Mouse (Mus musculus) CH12F3 (cell line): ENCODE measurements around the gene Tiparp.

Experiments used
- in situ Hi-C: fragments of 300-500 bp; cut with MboI; formaldehyde crosslinking; loops from 2 replicates; pipeline ENCODE4 v1.14.3; 2020; ENCODE audit warnings: low sequenced_read_pairs

Tiparp gene

GRCm38 (mm10) chr3:65577602-65578001, 49.4 kb downstream of the Tiparp start:
- in situ Hi-C loops, result no loop called here

DNA sequence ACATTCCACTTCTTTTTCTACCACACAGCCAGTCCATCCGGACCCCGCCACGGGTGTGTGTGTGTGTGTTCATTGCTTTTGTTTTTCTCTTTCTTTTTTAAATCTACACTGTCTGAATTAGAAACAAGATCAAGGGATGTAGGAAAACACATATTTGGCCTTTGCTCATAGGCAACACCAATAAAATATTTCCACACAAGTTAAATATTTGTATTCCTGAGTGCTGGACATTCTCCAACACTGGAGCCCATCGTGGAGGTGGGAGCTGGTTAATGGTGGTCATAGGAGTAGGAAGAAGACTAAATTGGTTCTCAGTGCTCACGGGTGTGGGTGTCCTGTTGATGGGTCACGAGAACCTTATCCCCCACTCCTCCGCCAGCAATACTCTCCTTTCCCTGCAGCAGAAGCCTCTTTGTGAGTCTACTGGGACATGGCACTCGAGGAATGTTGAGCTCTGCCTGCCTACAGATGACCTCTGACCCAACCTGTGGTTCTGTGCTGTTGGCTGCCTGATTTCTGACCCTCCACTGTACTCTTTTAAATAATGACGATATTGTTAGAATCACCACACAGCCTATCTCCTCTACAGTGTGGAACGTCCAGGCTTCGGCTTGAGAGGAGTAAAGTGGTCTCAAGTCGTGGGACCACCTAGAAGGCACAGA, 51.2 kb downstream of the Tiparp start:
- in situ Hi-C loops, result no loop called here

DNA sequence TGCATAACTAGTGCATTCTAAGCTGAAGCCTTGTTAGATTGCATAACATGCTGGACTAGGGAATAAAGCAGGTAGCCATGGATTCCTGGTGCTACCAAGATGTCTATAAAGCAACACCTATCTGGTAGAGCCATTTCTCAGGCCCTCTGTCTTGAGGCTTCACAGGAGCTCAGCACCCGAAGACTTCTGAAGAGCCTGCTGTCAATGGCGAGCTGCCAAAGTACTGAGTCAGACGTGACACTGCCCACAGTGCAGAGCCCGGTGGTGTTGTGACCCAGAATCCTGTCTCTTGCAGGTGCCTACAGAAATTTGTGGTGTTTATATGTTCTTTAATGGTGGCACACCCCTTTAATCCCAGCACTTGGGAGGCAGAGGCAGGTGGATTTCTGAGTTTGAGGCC, 53.4 kb downstream of the Tiparp start:
- in situ Hi-C loops, result no loop called here

- in situ Hi-C loops, result no loop called here
Observed at GRCm38 (mm10) chr3:65584329-65584728, 56.1 kb downstream of the Tiparp start.

DNA sequence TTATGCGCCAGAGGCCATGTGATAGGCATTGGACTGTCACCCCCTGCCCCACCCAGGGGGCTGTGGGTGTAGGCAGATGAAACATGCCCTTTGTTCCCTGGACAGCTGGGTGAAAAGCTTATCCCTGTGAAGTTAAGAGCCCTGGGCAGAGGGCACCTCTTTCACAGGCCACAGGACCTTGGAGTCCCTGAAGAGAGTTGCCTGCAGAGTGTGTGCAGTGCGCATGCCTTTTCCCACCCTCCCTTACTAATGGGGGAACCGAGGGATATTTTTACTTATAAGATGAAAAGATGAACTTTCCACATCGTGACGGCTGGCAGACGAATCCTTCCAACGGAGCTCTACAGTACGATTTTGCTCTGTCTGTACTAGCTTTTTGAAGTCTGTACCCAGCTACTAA, 57.1 kb downstream of the Tiparp start:
- in situ Hi-C loops, result no loop called here

DNA sequence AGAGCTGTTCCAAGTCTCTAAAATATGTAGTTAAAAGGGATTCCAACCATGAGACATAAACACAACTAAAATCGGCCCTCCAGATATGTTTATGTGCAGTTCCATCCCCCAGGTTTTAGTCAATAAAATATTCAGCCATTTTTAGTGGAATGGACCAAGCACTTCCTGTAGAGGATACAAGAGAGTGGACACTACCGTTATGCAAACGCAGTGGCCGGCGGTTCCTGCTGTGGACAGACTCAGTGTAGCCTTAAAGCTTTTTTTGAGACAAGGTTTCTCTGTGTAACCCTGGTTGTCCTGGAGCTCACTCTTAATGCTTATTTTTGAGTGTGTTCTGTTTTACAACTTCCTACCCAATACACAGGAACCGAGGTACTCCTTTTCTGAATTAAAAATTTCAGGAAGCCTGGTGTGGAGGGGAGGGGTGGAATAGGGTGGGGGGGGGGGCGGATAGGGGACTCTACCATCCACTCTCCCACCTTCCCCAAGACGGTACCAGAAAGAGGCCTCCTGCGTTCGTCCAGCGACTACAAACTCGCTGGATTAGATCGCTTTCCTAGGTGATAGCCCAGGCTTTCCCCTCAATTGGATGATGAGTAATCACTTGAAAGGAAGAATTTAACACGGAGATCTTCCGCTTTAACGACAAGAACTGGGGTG, 57.7 kb downstream of the Tiparp start:
- in situ Hi-C loops, result no loop called here

DNA sequence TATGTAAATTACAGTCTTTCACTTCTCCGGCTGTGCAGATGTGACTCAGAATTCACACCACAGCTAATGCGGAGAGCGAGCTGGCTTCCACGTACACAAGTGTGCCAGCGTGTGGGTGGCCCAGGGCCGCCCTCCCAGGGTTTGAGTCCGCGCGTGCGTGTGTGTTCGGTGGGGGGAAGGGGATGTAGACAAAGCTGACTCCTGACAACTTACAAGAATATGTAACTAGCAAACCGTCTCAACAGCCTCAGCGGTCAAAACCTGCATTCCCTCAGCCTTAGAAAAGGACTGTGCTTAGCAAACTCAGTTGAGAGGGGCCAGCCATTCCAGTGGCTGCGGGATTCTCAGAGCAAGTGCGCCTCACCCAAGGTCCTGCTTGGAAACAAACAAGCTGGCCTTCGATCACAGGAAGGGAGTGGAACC, 58.3 kb downstream of the Tiparp start:
- in situ Hi-C loops, result no loop called here

- in situ Hi-C loops, result no loop called here
Observed at GRCm38 (mm10) chr3:65586966-65587365, 58.8 kb downstream of the Tiparp start.

DNA sequence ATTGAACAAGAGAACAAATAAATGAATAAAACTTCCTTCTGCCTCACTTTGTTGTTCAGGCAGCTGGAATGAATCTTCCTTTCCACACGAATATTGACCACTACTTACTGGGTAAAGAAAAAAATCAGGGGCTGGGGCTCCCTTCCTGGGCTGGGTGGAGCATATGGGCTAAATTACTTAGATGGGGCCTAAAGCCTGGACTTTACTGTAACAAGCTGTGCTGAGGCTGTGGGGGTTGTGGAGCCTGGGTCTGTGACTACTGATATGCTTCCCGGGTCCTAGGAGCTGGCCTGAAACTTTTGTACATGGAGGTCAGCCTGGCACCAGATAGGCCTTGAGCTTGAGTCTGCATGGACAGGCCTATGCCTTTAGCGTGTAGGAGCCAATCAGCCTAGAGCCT, 60.2 kb downstream of the Tiparp start:
- in situ Hi-C loops, result no loop called here

DNA sequence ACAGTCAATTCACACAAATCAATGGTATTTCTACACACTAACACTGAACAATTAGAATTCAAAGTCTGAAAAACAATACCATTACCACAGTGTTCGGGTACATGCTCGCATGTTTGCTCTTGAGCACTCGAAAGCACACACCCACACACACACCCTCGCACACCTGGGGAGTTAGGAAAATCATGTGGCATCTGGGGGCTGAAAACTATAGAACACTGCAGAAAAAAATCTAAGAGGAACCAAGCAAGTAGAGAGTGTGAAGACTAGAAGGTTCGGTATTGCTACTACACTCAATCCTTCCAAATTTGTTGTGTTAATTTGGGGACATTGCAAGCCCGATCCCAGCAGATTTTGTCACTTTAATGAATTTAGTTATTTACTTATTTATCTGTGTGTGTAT, 64.6 kb downstream of the Tiparp start:
- in situ Hi-C loops, result no loop called here

GRCm38 (mm10) chr3:65594493-65594892, 66.3 kb downstream of the Tiparp start:
- in situ Hi-C loops, result no loop called here

DNA sequence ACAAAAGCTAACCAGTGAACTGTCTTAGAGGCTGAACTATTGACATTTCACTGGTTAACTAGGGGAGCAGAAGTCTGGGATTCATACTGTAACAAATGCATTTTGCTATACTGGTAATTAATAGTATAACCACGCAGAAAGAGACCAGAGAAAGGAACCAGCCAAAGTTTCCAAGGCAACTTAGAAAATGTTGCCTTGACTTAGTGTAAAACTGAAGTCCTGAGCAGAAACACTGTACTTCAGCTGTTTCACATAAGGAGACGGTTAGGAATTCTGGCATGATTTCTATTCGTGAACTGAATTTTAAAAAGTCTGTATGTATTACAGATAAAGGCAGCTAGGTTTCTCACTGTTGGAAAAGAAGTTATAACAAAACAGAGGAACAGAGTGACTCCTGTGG, 67.0 kb downstream of the Tiparp start:
- in situ Hi-C loops, result no loop called here

GRCm38 (mm10) chr3:65598071-65598830, 70.0 kb downstream of the Tiparp start:
- in situ Hi-C loops, result no loop called here

DNA sequence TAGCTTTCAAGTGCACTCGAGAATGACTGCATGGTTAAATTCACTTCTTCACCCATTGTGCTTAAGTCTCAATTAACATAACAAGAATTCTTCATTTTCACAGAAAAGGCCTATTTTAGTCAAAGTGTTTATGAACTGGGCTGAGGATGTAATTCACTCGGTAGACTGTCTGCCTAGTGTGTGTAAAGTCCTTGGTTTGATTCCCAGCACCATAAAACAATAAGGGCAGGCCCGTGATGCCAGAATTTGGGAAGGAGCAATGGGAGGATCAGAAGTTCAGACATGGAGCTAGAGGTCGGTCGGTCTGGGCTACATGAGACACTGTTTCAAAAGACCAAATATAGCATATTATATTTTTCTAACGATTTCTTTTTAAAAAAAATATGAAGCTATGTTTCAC, 70.9 kb downstream of the Tiparp start:
- in situ Hi-C loops, result no loop called here

GRCm38 (mm10) chr3:65601291-65602050, 73.3 kb downstream of the Tiparp start:
- in situ Hi-C loops, result no loop called here

- in situ Hi-C loops, result no loop called here
Observed at GRCm38 (mm10) chr3:65603392-65604055, 75.3 kb downstream of the Tiparp start.
